Mouse (Mus musculus): ENCODE measurements around the gene Anapc13. TPM values are rescaled to one million over a fixed set of nuclear protein-coding genes. Genes with fewer than 3 reads are reported as not detected.

Anapc13 gene
- 89.2 TPM for polyA plus RNA-seq (2017; shearing (Covaris generic))

GRCm38 (mm10) chr9:102625983-102626838 lies at the start of gene Anapc13, which contains the start of gene Cep63:
Gene Anapc13 (plus strand): TSS chr9:102626296.
Gene Cep63 (minus strand): TSS chr9:102626534.

Other genes with a start within 250 kb of the Anapc13 start
- 0.43 TPM for gene Ky, start 120.5 kb upstream of the Anapc13 start, polyA plus RNA-seq (2017; shearing (Covaris generic))
- gene Cep63, start 238 bp downstream of the Anapc13 start, polyA plus RNA-seq (2017; shearing (Covaris generic)) = 59.6 TPM
- gene Amotl2, start 90.4 kb downstream of the Anapc13 start, polyA plus RNA-seq (2017; shearing (Covaris generic)) = 0.16 TPM
- 4.4 TPM for gene Ryk, start 208.6 kb downstream of the Anapc13 start, polyA plus RNA-seq (2017; shearing (Covaris generic))

All from CD4-positive, CD25-positive, alpha-beta regulatory T cell (primary cell).